Comparison of ENCODE assay signal across 23 mouse cellular contexts in genomic region chr11:19912179-19912578, GRCm38 (mm10). TPM values are rescaled to one million over a fixed set of nuclear protein-coding genes. Genes with fewer than 3 reads are reported as not detected.
DNase-seq lines count a peak whose midpoint lies in the region; ATAC-seq and TF ChIP-seq lines count a peak whose summit lies in the region.
"Had no signal": no experiment of that assay in that cellular context is flagged by ENCODE, and none has a peak within 500 bp of the region (broad histone marks: within the 10 kb centered on the region; RNA-seq: fewer than 3 reads in every experiment).

No protein-coding gene starts in this region.

- no peaks in the 10 kb centered on the region for H3K36me3 ChIP-seq in lung, postnatal 0 days (ENCODE audit: insufficient read depth, low read length)
- H3K36me3 ChIP-seq in intestine, embryonic 16.5 days (ENCODE audit: control insufficient read depth, insufficient read depth, low read length), result no peaks in the 10 kb centered on the region
- no peaks in the 10 kb centered on the region for H3K36me3 ChIP-seq in stomach, embryonic 15.5 days
- H3K36me3 ChIP-seq in liver, embryonic 12.5 days, result no peaks in the 10 kb centered on the region
- no peaks in the 10 kb centered on the region for H3K36me3 ChIP-seq in forebrain, embryonic 14.5 days (ENCODE audit: control insufficient read depth, insufficient read depth, low read length)
- H3K36me3 ChIP-seq: forebrain, embryonic 10.5 days; hindbrain, embryonic 12.5 days had no signal

- H3K4me2 ChIP-seq in lung, postnatal 0 days (replicated peaks; ENCODE audit: low read depth, low read length), result no peak overlapping the region
- no peak overlapping the region for H3K4me2 ChIP-seq in intestine, embryonic 16.5 days (ENCODE audit: low read depth, low read length)
- no peak overlapping the region for H3K4me2 ChIP-seq in stomach, embryonic 15.5 days
- H3K4me2 ChIP-seq in liver, embryonic 12.5 days, result no peak overlapping the region
- H3K4me2 ChIP-seq in forebrain, embryonic 14.5 days (ENCODE audit: low read length), result no peak overlapping the region
- H3K4me2 ChIP-seq: forebrain, embryonic 13.5 days; heart, embryonic 11.5 days; hindbrain, embryonic 12.5 days had no signal

- H3K9me3 ChIP-seq in lung, postnatal 0 days (ENCODE audit: low read length), result no peaks in the 10 kb centered on the region
- no peaks in the 10 kb centered on the region for H3K9me3 ChIP-seq in intestine, embryonic 16.5 days (ENCODE audit: control insufficient read depth, low read length)
- no peaks in the 10 kb centered on the region for H3K9me3 ChIP-seq in stomach, embryonic 15.5 days
- H3K9me3 ChIP-seq in liver, embryonic 12.5 days (replicated peaks), result peaks cover 4% of the 10 kb centered on the region; the same call in 1 of the 2 replicates
- peaks cover 9% of the 10 kb centered on the region; the same call in 1 of the 2 replicates for H3K9me3 ChIP-seq in forebrain, embryonic 14.5 days (replicated peaks; ENCODE audit: control insufficient read depth, low read length)

- H3K27ac ChIP-seq in lung, postnatal 0 days (ENCODE audit: low read length), result no peak overlapping the region
- H3K27ac ChIP-seq in intestine, embryonic 16.5 days (ENCODE audit: low read length), result no peak overlapping the region
- H3K27ac ChIP-seq in stomach, embryonic 15.5 days, result 0 out of 2 replicates have a peak overlapping the region, but pooled peaks have one; percentile 17
- no peak overlapping the region for H3K27ac ChIP-seq in liver, embryonic 12.5 days
- no peak overlapping the region for H3K27ac ChIP-seq in forebrain, embryonic 14.5 days (ENCODE audit: low read depth, low read length)
- H3K27ac ChIP-seq: forebrain, embryonic 10.5 days; forebrain, embryonic 13.5 days; gastrocnemius, adult 2 months; hindbrain, embryonic 12.5 days had no signal

- DNase-seq in lung, postnatal 0 days (ENCODE audit: low spot score), result peak; percentile 19
- DNase-seq in lung, postnatal 14 days, result no peak
- peak; percentile 54 for DNase-seq in yolk sac, embryonic 10.5 days (ENCODE audit: low spot score)
- DNase-seq in B cell, adult 2 months, result no peak
- no peak for DNase-seq in forebrain, embryonic 14.5 days (ENCODE audit: low spot score)
- DNase-seq: adrenal gland, postnatal 10 days; adrenal gland, postnatal 36 days; cerebellum, adult 18-20 months; cerebellum, adult 9-10 months; cerebellum, postnatal 14 days; forebrain, postnatal 0 days; gastrocnemius, adult 2 months; gastrocnemius, postnatal 14 days; heart, adult 11 months had no signal

- H3K27me3 ChIP-seq in lung, postnatal 0 days (replicated peaks; ENCODE audit: insufficient read depth, low read length), result no peaks in the 10 kb centered on the region
- no peaks in the 10 kb centered on the region for H3K27me3 ChIP-seq in intestine, embryonic 16.5 days (replicated peaks; ENCODE audit: control insufficient read depth, insufficient read depth, low read length)
- H3K27me3 ChIP-seq in stomach, embryonic 15.5 days (replicated peaks), result no peaks in the 10 kb centered on the region
- no peaks in the 10 kb centered on the region for H3K27me3 ChIP-seq in liver, embryonic 12.5 days (replicated peaks)
- H3K27me3 ChIP-seq in forebrain, embryonic 14.5 days (replicated peaks; ENCODE audit: control insufficient read depth, insufficient read depth, low read length), result no peaks in the 10 kb centered on the region
- H3K27me3 ChIP-seq: CH12.LX, Patski had no signal

- WGBS in lung, postnatal 0 days, result 36% methylated on average over 6 of the region's 6 CpGs
- WGBS in intestine, embryonic 16.5 days, result 55% methylated on average over 6 of the region's 6 CpGs
- WGBS in stomach, embryonic 15.5 days, result 58% methylated on average over 6 of the region's 6 CpGs
- whole genome bisulfite sequencing in liver, embryonic 12.5 days (ENCODE audit: insufficient replicate concordance), result 61% methylated on average over 6 of the region's 6 CpGs
- WGBS in forebrain, embryonic 14.5 days, result 84% methylated on average over 6 of the region's 6 CpGs

- H3K4me3 ChIP-seq in lung, postnatal 0 days (ENCODE audit: low read depth, low read length), result no peak overlapping the region
- H3K4me3 ChIP-seq in intestine, embryonic 16.5 days (ENCODE audit: low read length), result no peak overlapping the region
- H3K4me3 ChIP-seq in stomach, embryonic 15.5 days (replicated peaks), result no peak overlapping the region
- H3K4me3 ChIP-seq in liver, embryonic 12.5 days, result no peak overlapping the region
- no peak overlapping the region for H3K4me3 ChIP-seq in forebrain, embryonic 14.5 days (ENCODE audit: low read depth, low read length)
- H3K4me3 ChIP-seq: forebrain, embryonic 10.5 days; forebrain, embryonic 13.5 days; gastrocnemius, adult 2 months; hindbrain, embryonic 12.5 days had no signal

- H3K4me1 ChIP-seq in lung, postnatal 0 days (ENCODE audit: insufficient read depth, low read depth, low read length), result no peaks in the 10 kb centered on the region
- no peaks in the 10 kb centered on the region for H3K4me1 ChIP-seq in intestine, embryonic 16.5 days (ENCODE audit: control insufficient read depth, insufficient read depth, low read length)
- H3K4me1 ChIP-seq in stomach, embryonic 15.5 days, result no peaks in the 10 kb centered on the region
- H3K4me1 ChIP-seq in liver, embryonic 12.5 days, result 0 out of 2 replicates have a peak, but pooled peaks cover 3% of the 10 kb centered on the region
- no peaks in the 10 kb centered on the region for H3K4me1 ChIP-seq in forebrain, embryonic 14.5 days (ENCODE audit: control insufficient read depth, insufficient read depth, low read length)
- H3K4me1 ChIP-seq: forebrain, embryonic 13.5 days; hindbrain, embryonic 12.5 days had no signal

- no peak for TF ChIP-seq EP300 in lung, postnatal 0 days (IDR thresholded peaks at IDR 0.05)

- ATAC-seq in lung, postnatal 0 days, result peak; percentile 35; the same call in 1 of the 2 replicates
- ATAC-seq in intestine, embryonic 16.5 days, result peak; percentile 95
- peak; percentile 92 for ATAC-seq in stomach, embryonic 15.5 days (ENCODE audit: insufficient read depth, low FRiP score, low read depth)
- ATAC-seq in liver, embryonic 12.5 days, result no peak
- no peak for ATAC-seq in forebrain, embryonic 14.5 days
- ATAC-seq: forebrain, embryonic 13.5 days; forebrain, postnatal 0 days; Patski had no signal

- no peak overlapping the region for H3K9ac ChIP-seq in lung, postnatal 0 days (replicated peaks; ENCODE audit: low read depth)
- no peak overlapping the region for H3K9ac ChIP-seq in intestine, embryonic 16.5 days (ENCODE audit: low read depth, low read length)
- no peak overlapping the region for H3K9ac ChIP-seq in stomach, embryonic 15.5 days
- no peak overlapping the region for H3K9ac ChIP-seq in liver, embryonic 12.5 days
- no peak overlapping the region for H3K9ac ChIP-seq in forebrain, embryonic 14.5 days (ENCODE audit: low read length)
- H3K9ac ChIP-seq: forebrain, embryonic 13.5 days; forebrain, postnatal 0 days; hindbrain, embryonic 12.5 days had no signal

- TF ChIP-seq CTCF in lung, postnatal 0 days (IDR thresholded peaks at IDR 0.05), result no peak

RNA-seq across cellular contexts. Expression of gene Spred2, which starts 12.0 kb away (rescaled TPM):
- polyA plus RNA-seq in lung, postnatal 0 days (2015; fragmentation: Nextera tagmentation; extraction: Ambion mirVana), result 3.9 and 4.9 TPM in 2 replicates
- 4.4 and 4.9 TPM in 2 replicates for polyA plus RNA-seq in intestine, embryonic 16.5 days (2015; fragmentation: Nextera tagmentation; extraction: Ambion mirVana)
- polyA plus RNA-seq in stomach, embryonic 15.5 days (2015; fragmentation: Nextera tagmentation; extraction: Ambion mirVana), result 7.0 and 7.4 TPM in 2 replicates
- polyA plus RNA-seq in liver, embryonic 12.5 days (2016; fragmentation: Nextera tagmentation; extraction: Ambion mirVana), result 2.9 and 3.6 TPM in 2 replicates
- 5.4 and 6.5 TPM in 2 replicates for polyA plus RNA-seq in forebrain, embryonic 14.5 days (2014; fragmentation: Nextera tagmentation; extraction: Ambion mirVana)

Comparison
In these comparisons a context has a peak if more than half of its experiments do, and no peak if none do; other contexts are left out.
1. DNase-seq: peak in lung, postnatal 0 days (single experiment) and yolk sac, embryonic 10.5 days (single experiment); none in lung, postnatal 14 days (single experiment), B cell, adult 2 months (0 of 2) and forebrain, embryonic 14.5 days (single experiment).
2. ATAC-seq: peak in lung, postnatal 0 days (single experiment), intestine, embryonic 16.5 days (single experiment) and stomach, embryonic 15.5 days (single experiment); none in liver, embryonic 12.5 days (single experiment) and forebrain, embryonic 14.5 days (single experiment).